Mouse (Mus musculus): ENCODE data around the gene Nap1l1.
"Not testable (repeated sequence)": the region's sequence is repeated elsewhere in the genome, so short reads cannot be mapped to it uniquely, and the experiment has no call there.

The Nap1l1 gene

GRCm38 (mm10) chr10:111479599-111479998, 6.6 kb downstream of the Nap1l1 start:
- in situ Hi-C loops (cut with MboI, MseI) = no loop called here

DNA sequence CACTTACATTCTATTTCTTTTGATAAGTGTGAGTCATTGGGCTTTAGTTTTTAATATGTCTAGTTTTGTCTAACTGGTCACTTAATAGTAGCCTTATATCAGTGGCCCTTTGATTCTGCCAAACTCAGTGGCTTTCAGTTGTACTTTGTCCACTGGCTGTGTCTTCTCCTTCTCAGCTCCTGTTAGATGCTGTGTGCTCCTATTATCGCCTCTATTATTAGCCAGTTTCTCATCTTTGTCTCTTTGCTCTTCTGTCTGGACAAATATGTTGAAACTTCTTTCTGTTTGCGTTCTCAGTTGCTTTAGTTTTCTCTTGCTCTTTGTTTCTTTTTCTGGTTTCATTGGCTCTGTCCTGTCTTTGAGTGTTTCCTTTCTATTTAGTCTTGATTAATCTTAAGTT, 9.6 kb downstream of the Nap1l1 start:
- in situ Hi-C loops (cut with MboI, MseI) = no loop called here

DNA sequence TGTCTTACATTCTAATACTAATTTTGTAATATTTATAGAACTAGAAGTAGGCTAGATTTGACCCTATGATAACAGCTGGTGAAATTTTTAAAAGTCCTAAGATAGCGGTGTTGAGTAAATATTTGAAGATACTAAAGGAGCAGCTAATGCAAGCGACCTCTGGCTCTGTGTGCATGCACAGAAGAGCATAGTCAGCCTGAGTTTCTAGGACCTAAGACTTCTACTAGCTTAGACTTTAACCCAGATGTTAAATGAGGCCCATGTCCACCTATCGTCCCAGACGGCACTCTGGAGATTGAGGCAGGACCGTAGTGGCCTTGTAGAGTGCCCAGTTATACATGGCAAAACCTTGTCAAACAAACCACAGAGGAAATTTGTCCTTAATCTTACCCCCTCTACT, 11.1 kb downstream of the Nap1l1 start:
- in situ Hi-C loops (cut with MboI, MseI) = no loop called here

DNA sequence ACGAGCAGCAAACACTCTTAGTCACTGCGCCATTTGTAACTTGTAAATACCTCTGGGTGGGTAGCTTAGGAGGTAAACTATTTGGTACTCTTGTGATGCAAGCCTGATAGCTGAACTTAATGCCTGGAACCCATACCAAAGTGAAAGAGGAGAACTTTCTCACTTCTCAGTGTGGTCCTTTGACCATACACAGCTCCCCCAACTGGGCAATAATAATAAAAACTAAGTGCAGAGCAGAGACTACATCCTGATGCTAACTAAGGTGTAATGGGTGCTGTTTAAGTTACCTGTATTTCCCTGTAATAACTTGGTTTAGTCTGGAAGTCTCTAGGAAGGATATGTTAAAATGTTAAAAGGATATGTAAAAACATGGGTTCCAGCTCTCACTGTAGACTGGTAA, 15.8 kb downstream of the Nap1l1 start:
- in situ Hi-C loops (cut with MboI, MseI) = no loop called here

DNA sequence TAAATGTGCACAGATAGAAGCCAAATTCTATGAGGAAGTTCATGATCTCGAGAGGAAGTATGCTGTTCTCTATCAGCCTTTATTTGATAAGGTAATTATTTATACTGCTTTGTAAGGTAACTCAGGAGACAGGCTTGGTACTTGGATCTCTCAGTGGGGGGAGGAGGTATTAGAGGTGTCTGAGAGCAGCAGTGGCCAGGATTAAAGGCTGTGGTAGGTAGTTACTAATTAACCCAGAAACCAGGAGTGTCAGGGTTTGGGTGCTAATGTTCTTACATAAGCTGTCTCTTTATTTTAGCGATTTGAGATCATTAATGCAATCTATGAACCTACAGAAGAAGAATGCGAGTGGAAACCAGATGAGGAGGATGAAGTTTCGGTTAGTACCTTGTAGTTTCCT, 17.1 kb downstream of the Nap1l1 start:
- in situ Hi-C loops (cut with MboI, MseI) = not testable (repeated sequence)

GRCm38 (mm10) chr10:111495888-111496287, 22.9 kb downstream of the Nap1l1 start:
- in situ Hi-C loops (cut with MboI, MseI) = no loop called here

GRCm38 (mm10) chr10:111499892-111500291, 26.9 kb downstream of the Nap1l1 start:
- in situ Hi-C loops (cut with MboI, MseI) = loop anchor here (10.0 kb wide), 1 partner anchor 455 kb away; no protein-coding TSS in a partner anchor

- in situ Hi-C loops (cut with MboI, MseI) = loop anchor here (10.0 kb wide), 1 partner anchor 452 kb away; no protein-coding TSS in a partner anchor
Observed at GRCm38 (mm10) chr10:111503071-111503470, 30.0 kb downstream of the Nap1l1 start.

DNA sequence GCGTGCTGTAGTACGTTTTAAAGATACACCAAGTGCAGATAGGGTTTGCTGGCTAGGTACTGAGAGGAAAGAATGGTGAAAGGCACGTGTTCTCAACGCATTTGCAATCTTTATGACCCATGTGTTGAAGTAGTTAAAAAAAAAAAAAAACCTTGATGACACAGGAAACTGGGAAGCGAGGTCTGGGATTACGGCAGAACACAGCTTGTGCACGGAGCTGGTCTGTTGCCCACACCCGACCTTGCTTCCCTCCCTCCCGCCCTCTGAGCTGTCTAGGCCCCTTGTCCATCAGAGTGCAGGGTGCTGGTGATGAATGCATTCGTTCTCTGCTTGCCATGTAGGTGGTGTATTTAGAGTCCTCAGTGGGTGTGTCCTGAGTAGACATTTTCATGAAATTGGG, 30.7 kb downstream of the Nap1l1 start:
- in situ Hi-C loops (cut with MboI, MseI) = loop anchor here (10.0 kb wide), 1 partner anchor 451 kb away; no protein-coding TSS in a partner anchor

- in situ Hi-C loops (cut with MboI, MseI) = loop anchor here (5.0 to 10.0 kb wide), 4 partner anchors 73 to 450 kb away; no protein-coding TSS in a partner anchor
Observed at GRCm38 (mm10) chr10:111504606-111505005, 31.6 kb downstream of the Nap1l1 start.

DNA sequence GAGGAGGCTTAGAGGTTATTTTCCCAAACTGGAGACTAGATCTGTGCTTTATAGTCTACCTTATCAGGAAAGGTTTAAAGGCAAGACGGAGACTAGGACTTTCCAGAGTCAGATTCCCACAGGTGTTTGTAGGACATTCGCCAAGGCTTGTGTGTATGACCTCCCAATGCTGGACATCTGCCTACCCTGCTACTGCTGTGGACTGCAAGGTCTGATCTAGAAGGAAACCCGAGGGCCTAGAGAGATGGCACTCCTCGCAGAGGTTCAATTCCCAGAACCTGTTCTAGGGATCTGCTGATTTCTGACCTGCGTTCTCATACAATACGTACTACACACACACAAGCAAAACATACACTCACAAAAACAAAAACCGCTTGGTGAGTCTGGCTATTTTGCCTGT, 32.4 kb downstream of the Nap1l1 start:
- in situ Hi-C loops (cut with MboI, MseI) = loop anchor here (5.0 to 10.0 kb wide), 4 partner anchors 72 to 449 kb away; no protein-coding TSS in a partner anchor

GRCm38 (mm10) chr10:111506101-111506925, 33.3 kb downstream of the Nap1l1 start, which contains the start of gene Phlda1:
TSS of gene Phlda1 (plus strand) at chr10:111506286.
- in situ Hi-C loops (cut with MboI, MseI) = loop anchor here (5.0 to 10.0 kb wide), 4 partner anchors 71 to 448 kb away; no protein-coding TSS in a partner anchor

DNA sequence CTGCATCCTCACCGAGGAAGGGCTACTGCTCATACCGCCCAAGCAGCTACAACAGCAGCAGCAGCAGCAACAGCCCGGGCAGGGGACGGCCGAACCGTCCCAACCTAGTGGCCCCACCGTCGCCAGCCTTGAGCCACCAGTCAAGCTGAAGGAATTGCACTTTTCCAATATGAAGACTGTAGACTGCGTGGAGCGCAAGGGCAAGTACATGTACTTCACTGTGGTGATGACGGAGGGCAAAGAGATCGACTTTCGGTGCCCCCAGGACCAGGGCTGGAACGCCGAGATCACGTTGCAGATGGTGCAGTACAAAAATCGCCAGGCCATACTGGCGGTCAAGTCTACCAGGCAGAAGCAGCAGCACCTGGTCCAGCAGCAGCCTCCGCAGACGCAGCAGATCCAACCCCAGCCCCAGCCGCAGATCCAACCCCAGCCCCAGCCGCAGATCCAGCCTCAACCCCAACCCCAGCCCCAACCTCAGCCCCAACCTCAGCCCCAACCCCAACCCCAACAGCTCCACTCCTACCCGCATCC, 34.0 kb downstream of the Nap1l1 start:
- in situ Hi-C loops (cut with MboI, MseI) = loop anchor here (5.0 to 10.0 kb wide), 4 partner anchors 70 to 448 kb away; no protein-coding TSS in a partner anchor

- in situ Hi-C loops (cut with MboI, MseI) = loop anchor here (5.0 to 10.0 kb wide), 4 partner anchors 70 to 447 kb away; no protein-coding TSS in a partner anchor
Observed at GRCm38 (mm10) chr10:111507460-111508211, 34.6 kb downstream of the Nap1l1 start.

GRCm38 (mm10) chr10:111508324-111509080, 35.5 kb downstream of the Nap1l1 start:
- in situ Hi-C loops (cut with MboI, MseI) = loop anchor here (5.0 to 10.0 kb wide), 4 partner anchors 69 to 446 kb away; no protein-coding TSS in a partner anchor

DNA sequence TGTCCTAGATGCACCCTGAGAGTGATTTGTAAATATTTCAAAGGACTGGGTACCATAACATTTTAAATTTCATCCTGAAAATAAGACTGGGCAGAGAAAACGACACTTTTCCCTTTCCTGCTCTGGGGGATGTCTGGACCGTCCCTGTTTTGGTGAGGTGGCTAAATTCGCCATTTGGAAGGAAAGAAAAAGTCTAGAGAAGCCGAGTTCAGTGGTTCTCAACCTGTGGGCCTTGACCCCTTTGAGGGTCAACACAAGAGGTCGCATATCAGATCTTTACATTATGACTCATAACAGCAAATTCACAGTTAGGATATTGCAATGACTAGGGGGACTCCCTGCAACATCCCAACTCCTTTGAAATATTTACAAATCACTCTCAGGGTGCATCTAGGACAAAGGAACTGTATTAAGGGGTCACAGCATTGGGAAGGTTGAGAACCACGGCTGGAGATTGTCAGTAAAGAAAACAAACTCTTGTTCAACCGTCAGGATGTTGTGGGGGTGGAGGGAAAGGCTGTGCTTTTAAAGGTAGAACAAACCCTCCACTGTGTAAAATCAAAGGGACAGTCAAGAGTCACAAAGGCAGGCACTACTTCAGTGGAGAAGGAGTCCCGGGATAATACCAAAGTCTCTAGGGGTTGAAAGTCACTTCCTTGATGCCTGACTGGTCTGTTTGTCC, 36.2 kb downstream of the Nap1l1 start:
- in situ Hi-C loops (cut with MboI, MseI) = loop anchor here (5.0 to 10.0 kb wide), 4 partner anchors 68 to 446 kb away; no protein-coding TSS in a partner anchor

GRCm38 (mm10) chr10:111509981-111510380, 37.0 kb downstream of the Nap1l1 start:
- in situ Hi-C loops (cut with MboI, MseI) = loop anchor here (5.0 to 10.0 kb wide), 5 partner anchors 67 to 445 kb away; no protein-coding TSS in a partner anchor

- in situ Hi-C loops (cut with MboI, MseI) = loop anchor here (10.0 kb wide), 1 partner anchor 114 kb away; no protein-coding TSS in a partner anchor
Observed at GRCm38 (mm10) chr10:111510798-111511197, 37.8 kb downstream of the Nap1l1 start.

DNA sequence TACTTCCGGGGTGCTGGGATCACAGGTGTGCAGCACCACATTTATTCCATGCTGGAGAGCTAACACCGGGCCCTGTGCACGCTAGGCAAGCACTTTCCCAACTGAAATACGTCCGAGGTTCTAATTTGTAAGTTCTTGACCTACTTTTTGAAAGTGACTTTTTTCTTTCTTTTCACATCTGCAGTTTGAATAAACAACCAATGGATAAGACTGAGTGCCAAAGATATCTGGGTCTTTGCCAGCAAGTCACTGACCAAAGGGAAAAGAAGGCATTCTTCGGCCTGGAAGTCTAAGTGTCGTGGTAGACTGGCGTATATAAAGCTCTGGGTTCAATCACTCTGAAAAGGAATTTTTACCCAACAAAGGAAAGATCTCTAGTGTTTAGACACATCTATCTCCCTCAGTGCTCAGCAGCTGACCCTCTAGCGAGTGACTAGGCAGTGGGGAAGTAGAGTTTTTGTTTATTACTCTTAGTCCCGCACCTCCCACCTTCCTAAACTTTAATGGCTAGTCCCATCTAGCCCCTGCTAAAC, 39.1 kb downstream of the Nap1l1 start:
- in situ Hi-C loops (cut with MboI, MseI) = loop anchor here (10.0 kb wide), 1 partner anchor 113 kb away; no protein-coding TSS in a partner anchor
